Mouse (Mus musculus): ENCODE results near the gene Sftpd. TPM values are rescaled to one million over a fixed set of nuclear protein-coding genes. Genes with fewer than 3 reads are reported as not detected.

The Sftpd gene
- total and polyA plus RNA-seq, 2 experiments = 0.28 TPM; not detected in 1

DNA sequence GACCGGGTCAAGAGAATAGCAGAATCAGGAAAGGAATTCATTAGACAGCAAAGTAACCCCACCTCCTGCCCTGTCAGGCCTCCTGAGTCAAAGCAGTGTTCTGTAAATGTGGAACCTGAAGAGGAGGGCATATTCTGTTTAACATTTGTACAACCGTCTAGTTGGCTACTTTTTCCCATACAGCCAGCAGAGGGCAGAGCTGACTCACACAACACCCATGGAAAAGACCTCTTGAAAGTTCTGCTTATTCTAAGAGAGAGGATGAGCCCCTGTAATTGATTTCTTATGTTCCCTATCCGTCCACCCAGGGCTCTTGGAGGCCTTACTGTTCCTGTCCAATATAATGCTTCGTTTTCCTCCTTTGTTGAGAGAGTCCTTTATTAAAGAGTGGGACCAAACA, 57.0 kb downstream of the Sftpd start:
- peaks cover 7% of the 10 kb centered on the region for H3K36me3 ChIP-seq (ENCODE audit: control insufficient read depth, insufficient read depth, low read length)
- H3K4me3 ChIP-seq (ENCODE audit: insufficient read depth, low read depth, low read length) = no peak overlapping the region
- WGBS = 10% methylated on average over 4 of the region's 4 CpGs
- H3K79me2 ChIP-seq (ENCODE audit: control insufficient read depth, insufficient read depth, low read length) = no peaks in the 10 kb centered on the region
- no peak overlapping the region for H3K9ac ChIP-seq (ENCODE audit: low read depth, low read length)
- no peaks in the 10 kb centered on the region for H3K27me3 ChIP-seq (ENCODE audit: control insufficient read depth, insufficient read depth, low read length)
- H3K27ac ChIP-seq (replicated peaks; ENCODE audit: insufficient read depth, low read depth, low read length) = no peak overlapping the region
- no peaks in the 10 kb centered on the region for H3K4me1 ChIP-seq (ENCODE audit: control insufficient read depth, insufficient read depth, low read length)
- TF ChIP-seq CTCF (IDR thresholded peaks at IDR 0.05; ENCODE audit: low read depth, low read length) (0 out of 2 replicates have a peak, but pooled peaks have one; percentile 8), POLR2A (IDR thresholded peaks at IDR 0.05; ENCODE audit: extremely low read depth, insufficient read depth, low read length) (no peak)
- DNase-seq (ENCODE audit: extremely low read depth, low read depth, low spot score) = peak; percentile 68

DNA sequence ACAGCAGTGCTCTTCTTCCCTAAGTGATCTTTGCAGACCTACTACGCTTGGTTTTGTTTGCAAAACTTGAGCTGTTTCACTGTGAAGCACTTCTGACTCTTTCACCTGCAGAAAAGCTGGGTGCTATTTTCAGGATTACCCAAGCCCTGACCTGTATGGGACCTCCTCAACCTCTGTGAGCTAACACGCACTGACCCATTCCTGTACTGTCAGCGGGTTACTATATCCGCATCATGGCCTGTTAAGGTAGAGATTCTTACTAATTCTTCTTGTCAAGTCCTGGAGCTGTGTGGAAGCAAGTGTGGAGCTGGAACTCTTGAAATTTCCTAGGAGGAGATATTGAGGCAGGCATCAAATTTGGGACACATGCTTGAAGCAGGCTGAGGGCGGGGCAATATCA, 60.3 kb downstream of the Sftpd start:
- peak; percentile 53 for DNase-seq (ENCODE audit: extremely low read depth, low read depth, low spot score)
- Histone ChIP-seq H3K4me1 (ENCODE audit: control insufficient read depth, insufficient read depth, low read length) (no peaks in the 10 kb centered on the region; the same call in 1 of the 2 replicates), H3K36me3 (ENCODE audit: control insufficient read depth, insufficient read depth, low read length) (peaks cover 40% of the 10 kb centered on the region), H3K9ac (ENCODE audit: low read depth, low read length) (no peak overlapping the region), H3K4me3 (ENCODE audit: insufficient read depth, low read depth, low read length) (no peak overlapping the region), H3K27me3 (ENCODE audit: control insufficient read depth, insufficient read depth, low read length) (no peaks in the 10 kb centered on the region), H3K79me2 (ENCODE audit: control insufficient read depth, insufficient read depth, low read length) (no peaks in the 10 kb centered on the region), H3K27ac (replicated peaks; ENCODE audit: insufficient read depth, low read depth, low read length) (peak overlapping the region; percentile 9; the same call in 1 of the 2 replicates)
- TF ChIP-seq CTCF (IDR thresholded peaks at IDR 0.05; ENCODE audit: low read depth, low read length) = no peak
- TF ChIP-seq POLR2A (IDR thresholded peaks at IDR 0.05; ENCODE audit: extremely low read depth, insufficient read depth, low read length) = no peak
- WGBS = 58% methylated on average over 5 of the region's 5 CpGs

Other genes with a start within 250 kb of the Sftpd start
- gene Tspan14, start 218.3 kb downstream of the Sftpd start, total RNA-seq (2014; rRNA removed) = 13.3 and 15.4 TPM in 2 replicates
- 28.5 and 30.4 TPM in 2 replicates for gene Tspan14, start 218.3 kb downstream of the Sftpd start, polyA plus RNA-seq (2012; rRNA removed)
- 63.2 and 66.3 TPM in 2 replicates for gene Fam213a, start 171.4 kb downstream of the Sftpd start, total RNA-seq (2014; rRNA removed)
- 25.5 and 42.2 TPM in 2 replicates for gene Fam213a, start 171.4 kb downstream of the Sftpd start, polyA plus RNA-seq (2012; rRNA removed)
- gene Dydc2, start 115.9 kb downstream of the Sftpd start, total RNA-seq (2014; rRNA removed) = not detected in 2 replicates
- not detected in 2 replicates for gene Dydc2, start 115.9 kb downstream of the Sftpd start, polyA plus RNA-seq (2012; rRNA removed)
- not detected in 2 replicates for gene Dydc1, start 112.2 kb downstream of the Sftpd start, total RNA-seq (2014; rRNA removed)
- gene Dydc1, start 112.2 kb downstream of the Sftpd start, polyA plus RNA-seq (2012; rRNA removed) = not detected in 2 replicates
- 2,681 and 2,768 TPM in 2 replicates for gene Mat1a, start 80.1 kb downstream of the Sftpd start, total RNA-seq (2014; rRNA removed)
- 1,412 and 1,958 TPM in 2 replicates for gene Mat1a, start 80.1 kb downstream of the Sftpd start, polyA plus RNA-seq (2012; rRNA removed)
- 0.40 and 0.46 TPM in 2 replicates for gene Sftpa1, start 53.4 kb downstream of the Sftpd start, total RNA-seq (2014; rRNA removed)
- 0.17 and 0.48 TPM in 2 replicates for gene Sftpa1, start 53.4 kb downstream of the Sftpd start, polyA plus RNA-seq (2012; rRNA removed)
- 199 and 293 TPM in 2 replicates for gene Mbl1, start 33.7 kb downstream of the Sftpd start, total RNA-seq (2014; rRNA removed)
- gene Mbl1, start 33.7 kb downstream of the Sftpd start, polyA plus RNA-seq (2012; rRNA removed) = 92.4 and 106 TPM in 2 replicates
- gene Gm2832, start 93.7 kb upstream of the Sftpd start, total RNA-seq (2014; rRNA removed) = not detected in 2 replicates
- gene Gm2832, start 93.7 kb upstream of the Sftpd start, polyA plus RNA-seq (2012; rRNA removed) = not detected in 2 replicates
- not detected in 2 replicates for gene Gm5798, start 163.5 kb upstream of the Sftpd start, total RNA-seq (2014; rRNA removed)
- gene Gm5798, start 163.5 kb upstream of the Sftpd start, polyA plus RNA-seq (2012; rRNA removed) = not detected in 2 replicates
- gene Gm7945, start 201.2 kb upstream of the Sftpd start, total RNA-seq (2014; rRNA removed) = not detected in 2 replicates
- not detected in 2 replicates for gene Gm7945, start 201.2 kb upstream of the Sftpd start, polyA plus RNA-seq (2012; rRNA removed)
- gene Gm6482, start 223.1 kb upstream of the Sftpd start, total RNA-seq (2014; rRNA removed) = not detected in 2 replicates
- not detected in 2 replicates for gene Gm6482, start 223.1 kb upstream of the Sftpd start, polyA plus RNA-seq (2012; rRNA removed)

Measured in liver, adult 2 months (tissue).